Mouse (Mus musculus) frontal cortex, adult 2 months (tissue): ENCODE results near the gene Grk6. TPM values are rescaled to one million over a fixed set of nuclear protein-coding genes. Genes with fewer than 3 reads are reported as not detected.

ENCODE experiments used
- DNase-seq, 2 experiments: peaks; one replicate each; pipeline ENCODE4 v3.0.0; 2022; ENCODE audit warnings: low spot score in 1 of 2; ENCODE audit errors: extremely low spot score in 1 of 2
- polyA plus RNA-seq: library from polyadenylated mRNA; depleted of rRNA; stranded (reverse); fragments of >200 nt; gene quantifications from 2 replicates; pipeline ENCODE4 v1.2.3, GENCODE M21; 2012

Gene Grk6
- polyA plus RNA-seq, 1 experiment: 74.3 TPM

- DNase-seq: no peak
Observed at GRCm38 (mm10) chr13:55479929-55480328, 35.1 kb downstream of the Grk6 start.

- no peak for DNase-seq
Observed at GRCm38 (mm10) chr13:55482542-55482941, 37.7 kb downstream of the Grk6 start.

GRCm38 (mm10) chr13:55483071-55483470 is 38.2 kb downstream of the Grk6 start:
- no peak for DNase-seq

GRCm38 (mm10) chr13:55483593-55483992 is 38.7 kb downstream of the Grk6 start:
- DNase-seq: peak; percentile 95 to 96

- DNase-seq: no peak
Observed at GRCm38 (mm10) chr13:55484520-55485088, 39.7 kb downstream of the Grk6 start.

- no peak for DNase-seq
Observed at GRCm38 (mm10) chr13:55486029-55486794, 41.3 kb downstream of the Grk6 start.

GRCm38 (mm10) chr13:55486916-55487577 is 42.2 kb downstream of the Grk6 start:
- DNase-seq: peak in 1 of 2 experiments; percentile 42

- peak in 1 of 2 experiments; percentile 62 for DNase-seq
Observed at GRCm38 (mm10) chr13:55487578-55488498, 43.0 kb downstream of the Grk6 start, which contains the start of gene Dbn1. Gene Dbn1 (minus strand): TSS chr13:55488111.

GRCm38 (mm10) chr13:55494257-55494656 is 49.4 kb downstream of the Grk6 start:
- no peak for DNase-seq

- no peak for DNase-seq
Observed at GRCm38 (mm10) chr13:55494883-55495621, 50.2 kb downstream of the Grk6 start.

- no peak for DNase-seq
Observed at GRCm38 (mm10) chr13:55495702-55496101, 50.8 kb downstream of the Grk6 start.

GRCm38 (mm10) chr13:55496661-55497060 is 51.8 kb downstream of the Grk6 start:
- DNase-seq: no peak

GRCm38 (mm10) chr13:55498906-55499305 is 54.0 kb downstream of the Grk6 start:
- no peak for DNase-seq

GRCm38 (mm10) chr13:55500575-55500974 is 55.7 kb downstream of the Grk6 start:
- no peak for DNase-seq

GRCm38 (mm10) chr13:55502405-55502804 is 57.5 kb downstream of the Grk6 start:
- no peak for DNase-seq

GRCm38 (mm10) chr13:55504390-55504789 is 59.5 kb downstream of the Grk6 start:
- DNase-seq: no peak

GRCm38 (mm10) chr13:55505810-55506209 is 60.9 kb downstream of the Grk6 start:
- DNase-seq: no peak

GRCm38 (mm10) chr13:55506697-55507096 is 61.8 kb downstream of the Grk6 start:
- peak in 1 of 2 experiments; percentile 41 for DNase-seq

GRCm38 (mm10) chr13:55507877-55508276 is 63.0 kb downstream of the Grk6 start:
- DNase-seq: no peak

GRCm38 (mm10) chr13:55508531-55508930 is 63.7 kb downstream of the Grk6 start:
- no peak for DNase-seq
